Mouse (Mus musculus): ENCODE results near the gene Hmg20b. TPM values are rescaled to one million over a fixed set of nuclear protein-coding genes. Genes with fewer than 3 reads are reported as not detected.

Gene Hmg20b
- total and polyA plus RNA-seq, 3 experiments: 7.9 to 39.6 (median 18.7) TPM

GRCm38 (mm10) chr10:81355533-81355932 is 5.3 kb upstream of the Hmg20b start (continued):
- no peak for TF ChIP-seq ZC3H11A (IDR thresholded peaks at IDR 0.05; ENCODE audit: low read depth, low read length)
- TF ChIP-seq KAT2A (IDR thresholded peaks at IDR 0.05; ENCODE audit: insufficient replicate concordance, low read length): no peak
- TF ChIP-seq SIN3A (IDR thresholded peaks at IDR 0.05; ENCODE audit: low read length): no peak

GRCm38 (mm10) chr10:81354738-81355477 is 4.6 kb upstream of the Hmg20b start:
- H3K4me1 ChIP-seq (ENCODE audit: control insufficient read depth in 1 of 2, insufficient read depth in 2 of 2): peaks cover 19 to 61% of the 10 kb centered on the region in 2 experiments
- TF ChIP-seq BHLHE40 (IDR thresholded peaks at IDR 0.05; ENCODE audit: low read depth, low read length) (no peak), JUN (IDR thresholded peaks at IDR 0.05; ENCODE audit: insufficient read depth, low read depth, low read length) (no peak), TBP (conservative IDR thresholded peaks at IDR 0.05; ENCODE audit: low read depth, low read length) (no peak), NRF1 (IDR thresholded peaks at IDR 0.05; ENCODE audit: low read depth, low read length) (no peak), TCF12 (IDR thresholded peaks at IDR 0.05; ENCODE audit: low read depth, low read length) (no peak), SIN3A (IDR thresholded peaks at IDR 0.05; ENCODE audit: low read length) (no peak), ZC3H11A (IDR thresholded peaks at IDR 0.05; ENCODE audit: low read depth, low read length) (no peak), ETS1 (conservative IDR thresholded peaks at IDR 0.05; ENCODE audit: low read depth, low read length) (no peak), USF2 (conservative IDR thresholded peaks at IDR 0.05; ENCODE audit: low read depth, low read length) (no peak), MAX (IDR thresholded peaks at IDR 0.05; ENCODE audit: low read length) (no peak), KAT2A (IDR thresholded peaks at IDR 0.05; ENCODE audit: insufficient replicate concordance, low read length) (no peak), MAFK (IDR thresholded peaks at IDR 0.05; ENCODE audit: insufficient replicate concordance, low read length) (no peak), HCFC1 (IDR thresholded peaks at IDR 0.05; ENCODE audit: low read depth, low read length) (no peak), CHD2 (IDR thresholded peaks at IDR 0.05; ENCODE audit: low read length) (no peak), RAD21 (IDR thresholded peaks at IDR 0.05; ENCODE audit: low read depth, low read length) (no peak), POLR2A (IDR thresholded peaks at IDR 0.05; ENCODE audit: low read depth, low read length) (no peak), ZKSCAN1 (IDR thresholded peaks at IDR 0.05; ENCODE audit: borderline replicate concordance, low read depth, low read length) (no peak)
- dilution Hi-C loops (cut with MboI; ENCODE audit: extremely low pct_ligation_motif_present, extremely low pct_unique_long_range_greater_than_20kb, low sequenced_read_pairs): no loop called here
- in situ Hi-C loops (cut with MboI; ENCODE audit: low pct_ligation_motif_present, low pct_unique_long_range_greater_than_20kb, low sequenced_read_pairs): loop anchor here (10.0 kb wide), 1 partner anchor 160 kb away; no protein-coding TSS in a partner anchor
- H3K27me3 ChIP-seq (replicated peaks): no peaks in the 10 kb centered on the region
- no peak overlapping the region for H3K4me2 ChIP-seq (ENCODE audit: insufficient read depth, low read depth, poor library complexity, severe bottlenecking)
- H3K9me3 ChIP-seq (replicated peaks; ENCODE audit: low read length): no peaks in the 10 kb centered on the region
- no peaks in the 10 kb centered on the region; the same call in 1 of the 2 replicates for H3K79me2 ChIP-seq (replicated peaks; ENCODE audit: control insufficient read depth, extremely low read depth, insufficient read depth, poor library complexity, severe bottlenecking)
- no peak overlapping the region for H3K4me3 ChIP-seq (replicated peaks in 1 of 3; ENCODE audit: low read depth in 2 of 3, low read length in 2 of 3, poor library complexity in 1 of 3)
- peaks cover 2 to 7% of the 10 kb centered on the region in 2 experiments for H3K36me3 ChIP-seq (replicated peaks in 1 of 2; ENCODE audit: control insufficient read depth in 1 of 2, insufficient read depth in 1 of 2, low read length in 1 of 2)
- DNase-seq (ENCODE audit: extremely low read depth): no peak
- H3K9ac ChIP-seq (ENCODE audit: insufficient read depth, low read depth): no peak overlapping the region
- H3K27ac ChIP-seq (ENCODE audit: insufficient read depth, low read depth): no peak overlapping the region
